Mouse (Mus musculus) liver, adult 2 months (tissue): ENCODE measurements around the gene Rdh7. TPM values are rescaled to one million over a fixed set of nuclear protein-coding genes. Genes with fewer than 3 reads are reported as not detected.
A peak's percentile ranks its signal among the peaks of the same experiment; 100 is the strongest.
"Not testable (repeated sequence)": the region's sequence is repeated elsewhere in the genome, so short reads cannot be mapped to it uniquely, and the experiment has no call there.

Experiments
- DNase-seq: peaks from one replicate; pipeline ENCODE4 v3.0.0-alpha.2; 2011; ENCODE audit warnings: low read depth, low spot score; ENCODE audit errors: extremely low read depth
- H3K27ac ChIP-seq: fragments of 200-500 bp; replicated peaks from 2 replicates; pipeline ENCODE4 v1.5.1; 2012; ENCODE audit warnings: low read depth, mild to moderate bottlenecking, control low read depth, inconsistent platforms, low read length; ENCODE audit not compliant: insufficient read depth
- H3K27me3 ChIP-seq: fragments of 200-500 bp; 2 replicates; pipeline ENCODE4 v1.6.1; 2012; ENCODE audit warnings: mild to moderate bottlenecking, moderate library complexity, low read length, inconsistent platforms; ENCODE audit not compliant: control insufficient read depth, insufficient read depth
- H3K36me3 ChIP-seq: fragments of 200-500 bp; 2 replicates; pipeline ENCODE4 v1.6.1; 2012; ENCODE audit warnings: low read length, inconsistent platforms; ENCODE audit not compliant: control insufficient read depth, insufficient read depth
- H3K4me1 ChIP-seq: fragments of 200-500 bp; 2 replicates; pipeline ENCODE4 v1.6.1; 2011; ENCODE audit warnings: low read length; ENCODE audit not compliant: control insufficient read depth, insufficient read depth
- H3K4me3 ChIP-seq: fragments of 200-500 bp; 2 replicates; pipeline ENCODE4 v1.5.1; 2011; ENCODE audit warnings: low read depth, mild to moderate bottlenecking, control low read depth, low read length, moderate library complexity; ENCODE audit not compliant: insufficient read depth
- H3K79me2 ChIP-seq: fragments of 200-500 bp; 2 replicates; pipeline ENCODE4 v1.6.1; 2012; ENCODE audit warnings: inconsistent platforms, mild to moderate bottlenecking, low read length, moderate library complexity; ENCODE audit not compliant: control insufficient read depth, insufficient read depth
- H3K9ac ChIP-seq: fragments of 200-500 bp; 2 replicates; pipeline ENCODE4 v1.6.1; 2012; ENCODE audit warnings: low read depth, mild to moderate bottlenecking, control low read depth, inconsistent platforms, low read length
- CTCF ChIP-seq: fragments of 200-500 bp; IDR thresholded peaks from 2 replicates; pipeline ENCODE4 v1.5.1; 2011; ENCODE audit warnings: low read depth, low read length, control low read depth
- POLR2A ChIP-seq: fragments of 200-500 bp; IDR thresholded peaks from 2 replicates; pipeline ENCODE4 v1.6.1; 2011; ENCODE audit warnings: low read length, control low read depth; ENCODE audit not compliant: insufficient read depth; ENCODE audit errors: extremely low read depth
- WGBS: fragments of 180-500 bp; shearing (Covaris S2); methylation state at CpG from one replicate; pipeline ENCODE4 v1.1.7; 2018; 5-methylcytosine and 5-hydroxymethylcytosine counted together
- polyA plus RNA-seq: library from polyadenylated mRNA; depleted of rRNA; stranded (reverse); fragments of >200 nt; gene quantifications from 2 replicates; pipeline ENCODE4 v1.2.3, GENCODE M21; 2012; rRNA removed
- total RNA-seq: library from RNA; depleted of rRNA; stranded (reverse); fragments of >200 nt; gene quantifications from 2 replicates; pipeline ENCODE4 v1.2.3, GENCODE M21; 2014; rRNA removed

Gene Rdh7
- total and polyA plus RNA-seq, 2 experiments = 1,219 to 1,436 TPM

- no peak overlapping the region for H3K9ac ChIP-seq
- TF ChIP-seq POLR2A = no peak
- no peak for TF ChIP-seq CTCF
- DNase-seq = no peak
- H3K79me2 ChIP-seq = no peaks in the 10 kb centered on the region
- H3K27me3 ChIP-seq = no peaks in the 10 kb centered on the region
- H3K4me3 ChIP-seq = no peak overlapping the region
- no peak overlapping the region for H3K27ac ChIP-seq
- H3K4me1 ChIP-seq = no peaks in the 10 kb centered on the region; the same call in 1 of the 2 replicates
- WGBS = 81% methylated on average over 2 of the region's 2 CpGs
- no peaks in the 10 kb centered on the region for H3K36me3 ChIP-seq
These were observed 47.8 kb downstream of the Rdh7 start for GRCm38 (mm10) chr10:127840776-127841175.

DNA sequence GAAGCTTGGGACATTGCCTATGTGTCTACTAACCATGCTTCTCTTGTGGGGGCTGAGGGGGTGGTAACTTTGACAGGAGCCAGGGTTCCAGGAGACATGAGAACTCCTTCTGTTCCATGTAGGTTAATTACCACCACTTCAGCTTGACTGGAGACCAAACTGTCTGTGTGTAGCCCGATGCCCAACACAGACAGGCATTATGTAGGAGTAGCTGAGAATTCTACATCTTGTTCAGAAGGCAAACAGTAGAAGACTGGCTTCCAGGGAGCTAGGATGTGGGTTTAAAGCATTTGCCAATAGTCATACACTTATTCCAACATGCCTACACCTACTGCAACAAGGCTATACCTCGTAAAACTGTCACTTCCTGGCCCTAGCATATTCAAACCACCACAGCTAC, 50.1 kb downstream of the Rdh7 start:
- no peaks in the 10 kb centered on the region for H3K79me2 ChIP-seq
- 97% methylated on average over 2 of the region's 2 CpGs for WGBS
- no peaks in the 10 kb centered on the region for H3K36me3 ChIP-seq
- no peak overlapping the region for H3K27ac ChIP-seq
- DNase-seq = no peak
- no peaks in the 10 kb centered on the region for H3K27me3 ChIP-seq
- H3K9ac ChIP-seq = no peak overlapping the region
- H3K4me3 ChIP-seq = no peak overlapping the region
- TF ChIP-seq CTCF (no peak), POLR2A (no peak)
- no peaks in the 10 kb centered on the region; the same call in 1 of the 2 replicates for H3K4me1 ChIP-seq

GRCm38 (mm10) chr10:127837793-127838192, 50.8 kb downstream of the Rdh7 start:
- not testable (repeated sequence) for H3K27me3 ChIP-seq, H3K79me2 ChIP-seq
- peak; percentile 78 for DNase-seq

DNA sequence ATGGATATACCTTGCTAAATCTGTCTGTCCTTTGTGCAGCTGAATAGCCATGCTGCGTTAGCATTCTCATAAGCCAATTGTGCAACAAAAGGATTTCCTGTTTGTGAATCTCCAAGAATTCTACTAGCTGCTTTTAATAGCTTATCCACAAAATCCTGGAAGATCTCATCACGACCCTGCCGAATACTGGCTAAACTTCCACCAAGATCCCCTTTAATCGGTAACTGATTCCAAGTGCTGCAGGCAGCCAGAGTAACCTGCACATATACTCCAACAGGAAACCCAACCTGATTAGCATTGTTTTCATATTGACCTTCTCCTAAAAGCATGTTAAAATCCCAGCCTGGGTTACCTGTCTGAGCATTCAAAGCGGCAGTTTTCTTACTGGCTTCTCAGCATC, 53.3 kb downstream of the Rdh7 start:
- H3K79me2 ChIP-seq = no peaks in the 10 kb centered on the region
- 29% methylated on average over 5 of the region's 5 CpGs for WGBS
- H3K27me3 ChIP-seq = no peaks in the 10 kb centered on the region
- peak overlapping the region; percentile 40 for H3K27ac ChIP-seq
- TF ChIP-seq POLR2A (no peak), CTCF (no peak)
- H3K4me3 ChIP-seq = no peak overlapping the region
- no peaks in the 10 kb centered on the region for H3K36me3 ChIP-seq
- no peak for DNase-seq
- H3K4me1 ChIP-seq = no peaks in the 10 kb centered on the region; the same call in 1 of the 2 replicates
- H3K9ac ChIP-seq = no peak overlapping the region

More at GRCm38 (mm10) chr10:127837793-127838192, 50.8 kb downstream of the Rdh7 start:
- H3K4me1 ChIP-seq, H3K27ac ChIP-seq, H3K36me3 ChIP-seq, H3K9ac ChIP-seq, H3K4me3 ChIP-seq: not testable (repeated sequence)
- 48% methylated on average over 5 of the region's 5 CpGs for WGBS

DNA sequence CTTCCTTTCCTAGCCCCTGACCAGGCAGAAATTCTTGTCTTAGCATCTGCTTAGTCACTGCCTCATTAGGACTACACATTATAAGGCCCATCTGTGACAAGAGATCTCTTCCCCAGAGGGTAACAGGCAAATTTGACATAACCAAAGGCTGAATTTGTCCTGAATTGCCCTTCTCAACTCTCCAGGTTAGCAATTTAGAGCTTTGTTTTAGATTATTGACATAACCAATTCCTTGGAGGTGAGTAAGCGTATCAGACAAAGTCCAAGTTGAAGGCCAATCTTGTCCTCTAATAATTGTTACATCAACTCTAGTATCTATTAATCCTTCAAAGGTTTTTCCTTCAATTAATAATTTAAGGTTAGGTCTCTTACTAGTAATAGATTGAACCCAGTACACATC, 54.4 kb downstream of the Rdh7 start:
- 48% methylated on average over 1 of the region's 1 CpGs for WGBS
- not testable (repeated sequence) for H3K9ac ChIP-seq, H3K36me3 ChIP-seq, H3K27me3 ChIP-seq, H3K27ac ChIP-seq, H3K4me1 ChIP-seq, H3K4me3 ChIP-seq, H3K79me2 ChIP-seq
- peak; percentile 47 for DNase-seq

Other genes starting within 250 kb of the Rdh7 start
- 27.7 and 29.1 TPM in 2 replicates for gene Stat6, start 245.8 kb downstream of the Rdh7 start, total RNA-seq
- gene Stat6, start 245.8 kb downstream of the Rdh7 start, polyA plus RNA-seq = 29.4 and 44.7 TPM in 2 replicates
- 5.5 and 6.3 TPM in 2 replicates for gene Nemp1, start 221.9 kb downstream of the Rdh7 start, total RNA-seq
- 2.0 and 2.7 TPM in 2 replicates for gene Nemp1, start 221.9 kb downstream of the Rdh7 start, polyA plus RNA-seq
- gene Nab2, start 220.2 kb downstream of the Rdh7 start, total RNA-seq = 8.9 and 13.4 TPM in 2 replicates
- gene Nab2, start 220.2 kb downstream of the Rdh7 start, polyA plus RNA-seq = 16.0 and 16.6 TPM in 2 replicates
- gene Myo1a, start 183.6 kb downstream of the Rdh7 start, total RNA-seq = 0.18 TPM in 1 of 2 replicates, not detected in the other
- 0.02 TPM in 1 of 2 replicates, not detected in the other for gene Myo1a, start 183.6 kb downstream of the Rdh7 start, polyA plus RNA-seq
- not detected in 2 replicates for gene Tac2, start 164.3 kb downstream of the Rdh7 start, total RNA-seq
- not detected in 2 replicates for gene Tac2, start 164.3 kb downstream of the Rdh7 start, polyA plus RNA-seq
- gene Zbtb39, start 149.3 kb downstream of the Rdh7 start, total RNA-seq = 4.1 and 5.8 TPM in 2 replicates
- 5.3 and 5.9 TPM in 2 replicates for gene Zbtb39, start 149.3 kb downstream of the Rdh7 start, polyA plus RNA-seq
- 4.8 and 8.8 TPM in 2 replicates for gene Gpr182, start 137.1 kb downstream of the Rdh7 start, total RNA-seq
- 18.4 and 26.2 TPM in 2 replicates for gene Gpr182, start 137.1 kb downstream of the Rdh7 start, polyA plus RNA-seq
- gene Rdh1, start 129.1 kb downstream of the Rdh7 start, total RNA-seq = 0.18 and 0.27 TPM in 2 replicates
- 0.20 TPM in 2 replicates for gene Rdh1, start 129.1 kb downstream of the Rdh7 start, polyA plus RNA-seq
- not detected in 2 replicates for gene Rdh16f1, start 129.0 kb downstream of the Rdh7 start, total RNA-seq
- gene Rdh16f1, start 129.0 kb downstream of the Rdh7 start, polyA plus RNA-seq = not detected in 2 replicates
- 75.6 and 121 TPM in 2 replicates for gene Rdh9, start 112.4 kb downstream of the Rdh7 start, total RNA-seq
- 54.4 and 60.2 TPM in 2 replicates for gene Rdh9, start 112.4 kb downstream of the Rdh7 start, polyA plus RNA-seq
- 74.0 and 111 TPM in 2 replicates for gene Rdh16, start 87.7 kb downstream of the Rdh7 start, total RNA-seq
- gene Rdh16, start 87.7 kb downstream of the Rdh7 start, polyA plus RNA-seq = 43.8 and 55.8 TPM in 2 replicates
- gene Rdh19, start 38.9 kb downstream of the Rdh7 start, total RNA-seq = not detected in 2 replicates
- 0.05 TPM in 1 of 2 replicates, not detected in the other for gene Rdh19, start 38.9 kb downstream of the Rdh7 start, polyA plus RNA-seq
- 282 and 329 TPM in 2 replicates for gene Rdh16f2, start 22.3 kb downstream of the Rdh7 start, total RNA-seq
- 281 and 297 TPM in 2 replicates for gene Rdh16f2, start 22.3 kb downstream of the Rdh7 start, polyA plus RNA-seq
- 25.6 and 26.9 TPM in 2 replicates for gene Sdr9c7, start 9.7 kb upstream of the Rdh7 start, total RNA-seq
- gene Sdr9c7, start 9.7 kb upstream of the Rdh7 start, polyA plus RNA-seq = 20.4 and 36.7 TPM in 2 replicates
- 468 and 651 TPM in 2 replicates for gene Hsd17b6, start 118.8 kb upstream of the Rdh7 start, total RNA-seq
- 229 and 364 TPM in 2 replicates for gene Hsd17b6, start 118.8 kb upstream of the Rdh7 start, polyA plus RNA-seq
- 3.5 and 5.5 TPM in 2 replicates for gene Prim1, start 126.4 kb upstream of the Rdh7 start, total RNA-seq
- 1.3 and 1.5 TPM in 2 replicates for gene Prim1, start 126.4 kb upstream of the Rdh7 start, polyA plus RNA-seq
- 353 and 448 TPM in 2 replicates for gene Naca, start 146.8 kb upstream of the Rdh7 start, total RNA-seq
- 170 and 182 TPM in 2 replicates for gene Naca, start 146.8 kb upstream of the Rdh7 start, polyA plus RNA-seq
- 90.4 and 97.3 TPM in 2 replicates for gene Ptges3, start 170.1 kb upstream of the Rdh7 start, total RNA-seq
- gene Ptges3, start 170.1 kb upstream of the Rdh7 start, polyA plus RNA-seq = 24.8 and 30.9 TPM in 2 replicates
- gene Atp5b, start 194.5 kb upstream of the Rdh7 start, total RNA-seq = 1,653 and 1,721 TPM in 2 replicates
- gene Atp5b, start 194.5 kb upstream of the Rdh7 start, polyA plus RNA-seq = 2,471 and 2,841 TPM in 2 replicates
- gene Baz2a, start 202.8 kb upstream of the Rdh7 start, total RNA-seq = 6.6 and 9.1 TPM in 2 replicates
- gene Baz2a, start 202.8 kb upstream of the Rdh7 start, polyA plus RNA-seq = 9.7 and 12.3 TPM in 2 replicates